Mouse (Mus musculus) CH12F3 (cell line): Measurements from ENCODE around the gene Afdn.
"Not testable (repeated sequence)": the region's sequence is repeated elsewhere in the genome, so short reads cannot be mapped to it uniquely, and the experiment has no call there.

Experiments
- in situ Hi-C: fragments of 300-500 bp; cut with MboI; formaldehyde crosslinking; loops from 2 replicates; pipeline ENCODE4 v1.14.3; 2020; ENCODE audit warnings: low sequenced_read_pairs

The Afdn gene

DNA sequence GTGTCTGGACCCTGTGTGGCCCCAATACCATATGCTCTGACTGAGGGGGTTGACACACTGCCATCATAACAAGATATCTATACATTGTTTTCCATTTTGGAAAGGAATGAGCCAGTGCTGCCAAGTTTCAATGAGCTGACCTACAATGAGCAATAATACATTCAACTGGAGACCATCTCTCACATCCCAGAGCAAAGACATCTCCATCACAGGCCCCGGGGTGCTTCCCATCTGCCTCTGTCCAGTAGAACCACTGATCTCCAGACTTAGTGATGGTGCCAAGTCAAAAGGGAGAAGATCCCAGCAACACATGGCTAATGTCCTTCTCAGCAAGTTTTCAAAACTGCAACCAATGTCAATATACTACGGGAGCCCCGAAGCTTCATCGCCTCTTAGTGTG lies 177.4 kb downstream of the Afdn start:
- in situ Hi-C loops = no loop called here

DNA sequence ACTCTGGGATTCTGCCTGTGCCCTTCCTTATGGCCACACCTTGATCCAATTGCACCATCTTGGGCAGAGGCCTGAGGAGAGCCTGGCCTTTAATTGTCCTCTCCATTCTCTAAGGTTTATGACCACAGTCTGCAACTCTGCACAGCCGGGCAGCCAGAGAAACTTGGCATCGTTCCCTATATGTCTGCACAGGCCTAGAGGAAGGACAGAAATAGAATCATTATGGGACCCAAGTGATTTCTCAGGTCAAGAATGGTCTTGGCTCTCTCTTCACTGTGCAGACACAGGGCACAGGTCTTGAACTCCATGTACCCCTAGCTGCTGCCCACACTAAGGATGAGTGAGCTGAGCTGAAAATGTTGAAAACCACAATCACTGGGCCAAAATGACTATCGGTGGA lies 178.3 kb downstream of the Afdn start:
- in situ Hi-C loops = no loop called here

DNA sequence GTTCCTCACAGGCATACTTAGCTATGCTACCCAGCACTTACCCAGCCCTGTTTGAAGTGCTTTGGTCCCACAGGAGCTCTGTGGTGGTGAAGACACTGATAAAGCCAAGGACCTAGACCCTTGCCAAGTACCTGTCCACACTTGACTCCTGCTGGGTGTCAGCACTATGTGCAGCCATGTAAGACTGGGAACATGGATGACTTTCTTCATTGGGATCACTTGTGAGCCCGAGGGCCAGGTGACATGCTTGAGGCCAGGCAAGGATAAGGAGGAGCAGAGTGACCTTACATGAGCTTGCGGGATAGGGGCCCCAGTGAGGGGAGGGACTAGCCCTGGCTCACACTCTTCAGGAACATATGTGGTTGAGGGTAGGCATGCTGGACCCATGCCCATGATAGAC lies 178.9 kb downstream of the Afdn start:
- in situ Hi-C loops = not testable (repeated sequence)

DNA sequence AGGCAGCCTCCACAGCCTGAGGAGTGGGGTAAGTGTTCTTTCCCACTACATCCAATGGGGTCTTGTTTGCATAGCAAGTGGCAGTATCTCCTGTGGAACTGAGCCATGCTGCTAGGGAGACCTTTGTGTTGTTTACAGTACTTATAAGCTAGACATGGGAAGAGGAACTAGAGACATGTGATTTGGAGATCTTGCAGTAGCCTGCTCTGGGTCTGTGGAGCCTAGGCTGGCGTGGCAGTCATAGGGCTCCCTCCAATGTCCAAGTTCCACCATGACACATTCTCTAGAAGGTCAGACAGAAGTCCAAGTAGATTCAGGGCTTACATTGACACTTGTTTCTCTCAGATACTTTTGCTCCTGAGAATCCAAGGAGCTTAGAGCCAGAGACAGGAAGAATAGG lies 180.1 kb downstream of the Afdn start:
- in situ Hi-C loops = no loop called here

DNA sequence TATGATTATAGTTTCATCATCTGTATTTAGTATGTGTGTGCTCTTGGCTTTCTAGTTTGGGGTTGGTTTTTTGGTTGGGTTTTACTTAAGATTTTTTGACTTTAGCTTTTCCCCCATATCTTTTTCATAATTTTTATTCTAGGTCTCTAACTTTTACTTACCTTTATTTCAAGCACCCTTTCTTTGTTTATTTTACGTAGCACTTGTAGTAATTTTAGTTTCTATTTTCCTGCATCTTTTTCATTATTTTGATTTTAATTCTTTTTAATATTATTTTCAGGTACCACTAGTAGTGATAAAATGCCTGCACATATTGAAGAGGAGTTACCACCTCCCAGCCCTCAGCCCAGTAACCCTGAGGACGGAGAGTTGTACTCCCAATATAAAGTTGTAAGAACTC lies 187.7 kb downstream of the Afdn start, which contains the start of gene Gm7168:
Gm7168 (plus strand) TSS at position 301 of the 400 bp plus-strand sequence.
- in situ Hi-C loops = not testable (repeated sequence)

DNA sequence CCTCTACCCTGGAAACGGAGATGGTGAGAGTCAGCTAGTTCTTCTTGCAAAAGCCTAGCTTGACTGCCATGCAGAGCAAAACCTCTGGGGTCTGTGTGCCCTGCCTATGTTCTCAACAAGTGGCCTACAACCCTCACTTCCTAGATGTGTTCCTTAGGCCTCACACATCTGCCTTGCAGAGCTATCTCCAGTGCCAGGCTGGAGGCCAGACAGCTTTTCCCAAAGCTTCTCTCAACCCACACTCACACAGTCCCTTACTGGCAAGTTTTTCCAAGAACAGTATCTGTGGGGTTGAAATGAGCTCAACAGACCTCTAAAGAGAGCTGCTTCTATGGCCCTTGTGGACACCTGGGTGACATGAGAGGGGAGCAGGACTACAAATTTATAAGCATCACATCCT lies 191.2 kb downstream of the Afdn start:
- in situ Hi-C loops = not testable (repeated sequence)
